Mouse (Mus musculus): ENCODE data around the gene Sec16b. TPM values are rescaled to one million over a fixed set of nuclear protein-coding genes. Genes with fewer than 3 reads are reported as not detected.
A peak's percentile ranks its signal among the peaks of the same experiment; 100 is the strongest.

The Sec16b gene
- polyA plus RNA-seq, 1 experiment from 2014 or later: 0.79 TPM

DNA sequence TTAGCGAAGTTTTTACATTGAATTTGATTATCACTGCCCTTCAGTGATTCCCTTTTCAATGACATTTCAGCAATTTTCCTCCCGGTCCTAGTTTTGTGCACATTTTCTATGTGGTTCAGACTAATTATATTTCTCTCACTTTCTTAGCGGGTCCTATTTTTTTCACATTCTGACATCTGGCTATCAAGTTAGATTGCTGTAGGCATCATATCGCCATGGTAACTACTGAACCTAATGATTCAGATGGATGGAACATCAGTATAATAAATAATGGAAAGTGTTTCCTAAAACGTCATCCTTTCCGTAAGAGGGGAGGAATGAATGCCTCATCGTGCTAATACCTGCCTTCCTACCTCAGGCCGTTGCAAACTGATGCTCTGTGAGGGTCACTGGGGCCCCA lies 61.3 kb downstream of the Sec16b start:
- no peak overlapping the region for H3K4me3 ChIP-seq (replicated peaks; ENCODE audit: low read length)
- no peak overlapping the region for H3K27ac ChIP-seq
- WGBS: 68% methylated on average over 8 of the region's 8 CpGs
- H3K4me1 ChIP-seq (replicated peaks; ENCODE audit: control insufficient read depth, insufficient read depth, low read length): no peaks in the 10 kb centered on the region
- DNase-seq (ENCODE audit: low spot score): no peak
- no peaks in the 10 kb centered on the region for H3K27me3 ChIP-seq (ENCODE audit: control insufficient read depth, insufficient read depth, low read length)
- H3K9me3 ChIP-seq (ENCODE audit: control insufficient read depth, low read length): no peaks in the 10 kb centered on the region
- ATAC-seq (ENCODE audit: low FRiP score): no peak
- no peak overlapping the region for H3K9ac ChIP-seq
- no peak overlapping the region for H3K4me2 ChIP-seq (replicated peaks)
- no peaks in the 10 kb centered on the region for H3K36me3 ChIP-seq (replicated peaks; ENCODE audit: control insufficient read depth, insufficient read depth)

DNA sequence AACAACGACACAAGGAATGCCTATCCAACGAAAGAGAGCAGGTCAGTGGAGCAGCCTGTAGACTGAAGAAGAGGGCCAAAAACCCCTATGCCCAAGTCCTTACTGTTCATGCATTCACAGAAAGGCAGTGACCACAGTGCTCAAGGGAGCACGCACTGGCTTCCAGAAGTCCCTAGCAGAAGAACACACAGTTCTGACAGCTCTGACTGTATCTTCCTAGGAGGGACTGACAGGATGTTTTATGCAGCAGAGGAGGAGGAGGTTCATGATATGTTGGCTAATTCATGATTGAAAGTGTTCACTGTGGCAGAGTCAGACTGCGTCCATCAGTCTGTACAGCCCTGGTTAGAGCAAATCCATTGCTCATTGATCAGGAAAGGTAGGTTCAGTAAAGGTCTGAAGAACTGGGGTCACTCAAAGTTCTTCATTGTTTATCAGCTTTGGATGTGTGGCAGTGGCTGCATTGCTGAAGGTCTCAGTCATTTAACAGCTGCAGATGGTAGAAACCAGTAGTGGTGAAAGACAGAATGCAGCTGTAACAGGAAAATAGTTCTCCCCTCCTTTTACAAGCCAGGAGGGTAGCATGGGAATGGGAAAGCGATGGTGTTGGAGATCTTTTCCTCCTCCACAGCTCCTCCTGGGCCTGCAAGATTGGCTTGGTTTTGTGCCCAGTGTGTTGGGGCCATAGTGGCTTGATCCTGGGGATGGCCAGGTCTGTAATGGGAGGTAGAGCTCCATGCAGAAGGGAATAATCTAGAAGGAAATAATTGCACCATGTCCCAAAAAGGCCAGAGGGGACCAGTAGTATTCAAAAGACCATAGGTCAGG lies 62.9 kb downstream of the Sec16b start:
- 92% methylated on average over 5 of the region's 5 CpGs for WGBS

DNA sequence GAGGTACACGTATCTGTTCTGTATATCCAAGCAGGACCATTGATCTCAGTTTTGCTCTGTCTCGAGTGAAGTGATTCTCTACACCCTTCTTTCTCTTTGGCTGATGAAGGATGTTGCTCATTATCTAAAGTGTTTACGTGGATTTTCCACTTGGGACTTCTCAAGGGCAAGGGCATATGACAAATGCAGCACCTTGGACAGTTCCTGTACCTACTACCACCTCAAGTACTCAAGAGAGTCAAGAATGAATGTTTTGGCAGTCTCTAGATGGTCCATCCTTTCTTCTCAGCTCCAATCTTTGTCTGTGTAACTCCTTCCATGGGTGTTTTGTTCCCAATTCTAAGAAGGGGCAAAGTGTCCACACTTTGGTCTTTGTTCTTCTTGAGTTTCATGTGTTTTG lies 68.8 kb downstream of the Sec16b start:
- H3K4me1 ChIP-seq (replicated peaks; ENCODE audit: control insufficient read depth, insufficient read depth, low read length): peaks cover 4% of the 10 kb centered on the region
- no peaks in the 10 kb centered on the region for H3K9me3 ChIP-seq (ENCODE audit: control insufficient read depth, low read length)
- H3K4me2 ChIP-seq (replicated peaks): no peak overlapping the region
- no peak for DNase-seq (ENCODE audit: low spot score)
- H3K36me3 ChIP-seq (replicated peaks; ENCODE audit: control insufficient read depth, insufficient read depth): no peaks in the 10 kb centered on the region
- no peak overlapping the region for H3K4me3 ChIP-seq (replicated peaks; ENCODE audit: low read length)
- no peak overlapping the region for H3K9ac ChIP-seq
- no peaks in the 10 kb centered on the region for H3K27me3 ChIP-seq (ENCODE audit: control insufficient read depth, insufficient read depth, low read length)
- 87% methylated on average over 3 of the region's 3 CpGs for WGBS
- ATAC-seq (ENCODE audit: low FRiP score): no peak
- H3K27ac ChIP-seq: no peak overlapping the region

More for the DNA sequence above, 62.9 kb downstream of the Sec16b start:
- Histone ChIP-seq H3K4me2 (replicated peaks) (no peak overlapping the region), H3K9me3 (ENCODE audit: control insufficient read depth, low read length) (no peaks in the 10 kb centered on the region), H3K9ac (no peak overlapping the region), H3K4me3 (replicated peaks; ENCODE audit: low read length) (no peak overlapping the region), H3K36me3 (replicated peaks; ENCODE audit: control insufficient read depth, insufficient read depth) (no peaks in the 10 kb centered on the region), H3K27me3 (ENCODE audit: control insufficient read depth, insufficient read depth, low read length) (no peaks in the 10 kb centered on the region), H3K4me1 (replicated peaks; ENCODE audit: control insufficient read depth, insufficient read depth, low read length) (no peaks in the 10 kb centered on the region), H3K27ac (no peak overlapping the region)
- ATAC-seq (ENCODE audit: low FRiP score) (no peak), DNase-seq (ENCODE audit: low spot score) (no peak)

DNA sequence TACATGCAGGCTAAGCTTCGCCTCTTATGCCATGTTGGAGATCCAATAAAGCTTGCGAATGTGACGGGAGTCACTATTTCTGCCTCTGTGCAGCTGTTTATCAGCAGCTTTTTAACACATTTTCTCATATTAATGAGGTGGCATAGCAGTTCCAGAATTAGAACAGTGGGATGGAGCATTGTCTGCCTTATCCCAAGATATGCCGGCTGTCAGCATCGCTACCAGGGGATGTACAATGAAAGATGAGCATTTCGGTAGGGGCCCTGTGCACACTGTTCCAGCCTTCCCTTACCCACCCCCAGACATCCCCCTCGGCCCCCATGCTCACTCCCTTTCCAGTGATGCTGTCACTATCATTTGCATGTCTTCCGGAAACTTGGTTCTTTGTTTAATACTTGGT lies 71.8 kb downstream of the Sec16b start:
- H3K4me3 ChIP-seq (replicated peaks; ENCODE audit: low read length): no peak overlapping the region
- H3K27me3 ChIP-seq (ENCODE audit: control insufficient read depth, insufficient read depth, low read length): no peaks in the 10 kb centered on the region
- peak overlapping the region; percentile 32; the same call in 1 of the 2 replicates for H3K27ac ChIP-seq
- H3K36me3 ChIP-seq (replicated peaks; ENCODE audit: control insufficient read depth, insufficient read depth): no peaks in the 10 kb centered on the region
- no peak overlapping the region for H3K4me2 ChIP-seq (replicated peaks)
- H3K9me3 ChIP-seq (ENCODE audit: control insufficient read depth, low read length): no peaks in the 10 kb centered on the region
- WGBS: 77% methylated on average over 8 of the region's 8 CpGs
- no peak overlapping the region for H3K9ac ChIP-seq
- H3K4me1 ChIP-seq (replicated peaks; ENCODE audit: control insufficient read depth, insufficient read depth, low read length): peaks cover 4% of the 10 kb centered on the region
- ATAC-seq (ENCODE audit: low FRiP score) (peak; percentile 51; the same call in 1 of the 2 replicates), DNase-seq (ENCODE audit: low spot score) (no peak)

DNA sequence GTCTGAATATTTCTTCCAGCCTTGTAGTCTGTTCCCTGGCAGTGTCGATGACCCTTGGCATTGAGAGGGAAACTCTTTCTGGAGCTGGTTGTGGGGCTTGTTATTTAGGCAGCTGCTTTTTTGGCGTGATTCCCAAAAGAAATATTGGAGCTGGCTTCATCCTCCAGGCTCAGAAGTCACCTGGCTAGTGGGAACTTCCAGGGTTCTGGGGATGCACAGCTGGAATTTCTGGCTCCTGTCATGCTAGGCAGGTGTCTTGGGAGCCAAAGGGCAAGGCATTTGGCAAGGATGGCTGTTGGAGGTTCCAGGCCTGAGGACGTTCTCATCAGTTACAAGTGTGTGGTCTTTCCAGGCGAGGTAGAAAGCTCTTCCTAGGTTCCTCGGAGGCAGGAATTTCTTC lies 80.0 kb downstream of the Sec16b start:
- H3K4me2 ChIP-seq (replicated peaks): no peak overlapping the region
- no peak overlapping the region for H3K9ac ChIP-seq
- H3K36me3 ChIP-seq (replicated peaks; ENCODE audit: control insufficient read depth, insufficient read depth): no peaks in the 10 kb centered on the region
- H3K4me1 ChIP-seq (replicated peaks; ENCODE audit: control insufficient read depth, insufficient read depth, low read length): no peaks in the 10 kb centered on the region; the same call in 1 of the 2 replicates
- H3K4me3 ChIP-seq (replicated peaks; ENCODE audit: low read length): no peak overlapping the region
- no peak overlapping the region for H3K27ac ChIP-seq
- 87% methylated on average over 5 of the region's 5 CpGs for WGBS
- DNase-seq (ENCODE audit: low spot score) (no peak), ATAC-seq (ENCODE audit: low FRiP score) (no peak)
- H3K9me3 ChIP-seq (ENCODE audit: control insufficient read depth, low read length): no peaks in the 10 kb centered on the region
- H3K27me3 ChIP-seq (ENCODE audit: control insufficient read depth, insufficient read depth, low read length): no peaks in the 10 kb centered on the region

DNA sequence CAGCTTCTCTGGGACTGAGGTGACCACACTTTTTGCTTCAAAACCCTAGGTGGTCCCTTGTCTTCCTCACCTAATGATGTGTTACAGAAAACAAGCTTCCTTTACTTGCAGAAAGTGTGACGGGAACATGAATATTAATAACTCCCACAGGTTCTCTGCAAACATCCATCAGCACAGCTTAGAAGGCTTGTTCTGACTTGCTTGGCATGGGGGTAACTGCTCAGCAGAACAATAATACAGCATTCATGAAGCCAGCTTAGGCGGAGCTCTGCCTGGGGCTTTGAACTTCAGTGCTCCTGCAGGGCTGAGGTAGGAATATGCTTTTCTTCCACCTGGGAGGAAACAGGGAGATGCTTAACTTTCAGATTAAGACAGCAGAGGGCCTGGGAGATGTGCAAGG lies 85.5 kb downstream of the Sec16b start:
- peaks cover 5% of the 10 kb centered on the region; the same call in 1 of the 2 replicates for H3K4me1 ChIP-seq (replicated peaks; ENCODE audit: control insufficient read depth, insufficient read depth, low read length)
- H3K9me3 ChIP-seq (ENCODE audit: control insufficient read depth, low read length): no peaks in the 10 kb centered on the region
- WGBS: 34% methylated on average over 2 of the region's 2 CpGs
- H3K36me3 ChIP-seq (replicated peaks; ENCODE audit: control insufficient read depth, insufficient read depth): no peaks in the 10 kb centered on the region
- H3K9ac ChIP-seq: no peak overlapping the region
- DNase-seq (ENCODE audit: low spot score) (no peak), ATAC-seq (ENCODE audit: low FRiP score) (no peak)
- no peak overlapping the region for H3K27ac ChIP-seq
- no peaks in the 10 kb centered on the region for H3K27me3 ChIP-seq (ENCODE audit: control insufficient read depth, insufficient read depth, low read length)
- H3K4me3 ChIP-seq (replicated peaks; ENCODE audit: low read length): no peak overlapping the region
- no peak overlapping the region for H3K4me2 ChIP-seq (replicated peaks)

DNA sequence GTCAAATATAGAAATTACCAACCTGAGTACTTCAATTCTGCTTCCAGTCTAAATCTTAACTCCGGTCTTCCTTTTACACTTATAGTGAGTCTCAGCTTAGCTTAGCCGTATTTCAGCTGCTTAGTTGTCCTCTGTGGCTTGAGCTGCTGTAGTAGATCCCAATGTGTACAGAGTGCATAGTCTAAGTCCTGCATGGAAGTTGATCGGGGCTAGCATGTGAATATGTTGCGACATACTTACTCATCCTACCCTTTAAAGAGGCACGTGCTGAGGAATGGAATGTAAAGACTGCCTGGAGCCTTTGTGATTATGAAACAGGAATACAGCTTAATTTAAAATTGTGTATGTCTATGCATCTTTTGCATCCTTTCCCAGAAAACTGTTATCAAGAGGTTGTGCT lies 88.0 kb downstream of the Sec16b start:
- ATAC-seq (ENCODE audit: low FRiP score) (no peak), DNase-seq (ENCODE audit: low spot score) (no peak)
- Histone ChIP-seq H3K4me2 (replicated peaks) (no peak overlapping the region), H3K36me3 (replicated peaks; ENCODE audit: control insufficient read depth, insufficient read depth) (no peaks in the 10 kb centered on the region), H3K27ac (no peak overlapping the region), H3K27me3 (ENCODE audit: control insufficient read depth, insufficient read depth, low read length) (no peaks in the 10 kb centered on the region), H3K9me3 (ENCODE audit: control insufficient read depth, low read length) (no peaks in the 10 kb centered on the region), H3K4me1 (replicated peaks; ENCODE audit: control insufficient read depth, insufficient read depth, low read length) (peaks cover 5% of the 10 kb centered on the region; the same call in 1 of the 2 replicates), H3K4me3 (replicated peaks; ENCODE audit: low read length) (no peak overlapping the region), H3K9ac (no peak overlapping the region)
- 84% methylated on average over 5 of the region's 5 CpGs for WGBS

DNA sequence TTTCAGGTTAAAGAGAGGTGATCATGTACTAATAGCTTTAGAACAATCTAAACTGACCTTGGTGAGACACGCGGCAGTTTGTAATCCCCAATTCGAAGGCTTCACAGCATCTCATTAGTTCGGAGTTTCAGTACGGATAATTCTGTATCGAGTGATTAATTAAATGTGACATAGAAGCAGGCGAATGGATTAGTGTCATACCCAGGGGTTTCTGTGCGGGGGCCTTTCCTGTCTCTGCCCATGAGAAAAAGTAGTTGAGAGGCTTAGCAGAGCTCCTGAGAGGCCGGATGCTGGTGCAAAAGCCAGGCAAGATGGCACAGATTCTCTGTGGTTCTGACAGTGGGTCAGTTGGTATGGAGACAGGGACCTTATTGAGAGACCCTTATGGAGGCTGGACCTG lies 88.6 kb downstream of the Sec16b start:
- 60% methylated on average over 9 of the region's 9 CpGs for WGBS
- no peaks in the 10 kb centered on the region for H3K9me3 ChIP-seq (ENCODE audit: control insufficient read depth, low read length)
- no peak for DNase-seq (ENCODE audit: low spot score)
- ATAC-seq (ENCODE audit: low FRiP score): no peak; the same call in 1 of the 2 replicates
- no peak overlapping the region for H3K27ac ChIP-seq
- peaks cover 5% of the 10 kb centered on the region; the same call in 1 of the 2 replicates for H3K4me1 ChIP-seq (replicated peaks; ENCODE audit: control insufficient read depth, insufficient read depth, low read length)
- no peak overlapping the region for H3K4me2 ChIP-seq (replicated peaks)
- H3K4me3 ChIP-seq (replicated peaks; ENCODE audit: low read length): no peak overlapping the region
- no peaks in the 10 kb centered on the region for H3K36me3 ChIP-seq (replicated peaks; ENCODE audit: control insufficient read depth, insufficient read depth)
- H3K9ac ChIP-seq: no peak overlapping the region
- no peaks in the 10 kb centered on the region for H3K27me3 ChIP-seq (ENCODE audit: control insufficient read depth, insufficient read depth, low read length)

DNA sequence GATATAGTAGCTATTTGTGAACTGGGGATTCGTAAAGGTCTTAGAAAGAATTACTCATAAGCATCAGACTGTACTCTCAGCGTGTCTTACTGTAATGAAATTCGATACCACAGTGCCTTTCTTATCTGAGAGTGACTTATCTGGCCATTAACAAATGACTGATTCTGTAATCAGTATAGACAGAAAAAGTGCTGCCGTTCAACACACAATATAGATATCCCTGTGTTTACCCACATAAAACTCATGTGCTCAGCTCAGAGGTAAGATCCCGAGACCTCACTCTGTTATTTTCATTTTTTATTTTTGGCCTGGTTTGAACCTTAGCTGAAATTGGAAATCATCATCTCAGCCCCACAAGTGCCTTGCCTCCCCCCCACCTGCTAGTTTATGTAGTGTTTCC lies 98.0 kb downstream of the Sec16b start:
- no peak overlapping the region for H3K4me3 ChIP-seq (replicated peaks; ENCODE audit: low read length)
- H3K4me1 ChIP-seq (replicated peaks; ENCODE audit: control insufficient read depth, insufficient read depth, low read length): peaks cover 11% of the 10 kb centered on the region; the same call in 1 of the 2 replicates
- no peaks in the 10 kb centered on the region for H3K9me3 ChIP-seq (ENCODE audit: control insufficient read depth, low read length)
- no peak overlapping the region for H3K27ac ChIP-seq
- no peaks in the 10 kb centered on the region for H3K27me3 ChIP-seq (ENCODE audit: control insufficient read depth, insufficient read depth, low read length)
- no peak overlapping the region for H3K4me2 ChIP-seq (replicated peaks)
- ATAC-seq (ENCODE audit: low FRiP score) (no peak), DNase-seq (ENCODE audit: low spot score) (no peak)
- no peak overlapping the region for H3K9ac ChIP-seq
- 62% methylated on average over 5 of the region's 5 CpGs for WGBS
- no peaks in the 10 kb centered on the region for H3K36me3 ChIP-seq (replicated peaks; ENCODE audit: control insufficient read depth, insufficient read depth)
